Mouse (Mus musculus): Measurements from ENCODE around the gene Mreg.

DNA sequence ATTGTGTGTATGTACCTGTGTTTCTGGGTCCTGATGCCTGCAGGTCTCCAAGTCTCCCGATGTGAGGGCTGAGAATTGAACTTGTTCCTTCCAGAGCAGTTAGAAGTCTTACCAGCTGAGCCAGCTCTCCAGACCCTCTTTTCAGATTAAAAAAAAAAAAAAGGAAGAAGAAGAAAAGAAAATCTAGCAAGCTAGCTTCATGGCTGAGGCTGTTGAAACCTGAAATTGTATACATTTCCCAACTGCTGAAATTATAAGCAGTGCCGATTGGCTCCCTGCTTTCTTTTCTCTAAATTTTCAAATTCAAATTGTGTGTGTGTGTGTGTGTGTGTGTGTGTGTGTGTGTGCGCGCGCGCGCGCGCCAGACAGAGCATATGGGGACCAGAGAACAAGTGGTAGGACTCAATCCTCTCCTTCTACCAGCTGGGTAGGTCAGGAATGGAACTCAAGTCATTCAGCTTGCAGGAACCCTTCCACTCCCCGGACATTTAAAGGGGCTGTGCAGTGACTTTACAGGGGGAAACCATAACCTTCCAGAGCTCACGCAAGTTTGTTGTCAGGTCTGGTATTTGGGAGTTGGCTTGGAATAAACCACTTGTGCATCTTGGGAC, 41.9 kb upstream of the Mreg start:
- TF ChIP-seq CTCF (IDR thresholded peaks at IDR 0.05; ENCODE audit: borderline replicate concordance, extremely low read depth, insufficient read depth, insufficient read length) (no peak), POLR2A (IDR thresholded peaks at IDR 0.05; ENCODE audit: borderline replicate concordance, extremely low read depth, insufficient read depth, insufficient read length, poor library complexity, severe bottlenecking) (no peak)

All from brain, embryonic 14.5 days (tissue).